In genomic region chr1:138841306-138842095, GRCm38 (mm10) we compare ENCODE assay signal across 9 mouse cellular contexts. TPM values are rescaled to one million over a fixed set of nuclear protein-coding genes. Genes with fewer than 3 reads are reported as not detected.
DNase-seq lines count a peak whose midpoint lies in the region; ATAC-seq and TF ChIP-seq lines count a peak whose summit lies in the region.
"Had no signal": no experiment of that assay in that cellular context is flagged by ENCODE, and none has a peak within 500 bp of the region (broad histone marks: within the 10 kb centered on the region; RNA-seq: fewer than 3 reads in every experiment).

No protein-coding gene starts in this region.

- peak overlapping the region; percentile 72 for H3K4me2 ChIP-seq in embryonic facial prominence, embryonic 14.5 days (ENCODE audit: low read depth, low read length)
- peak overlapping the region; percentile 52 for H3K4me2 ChIP-seq in hindbrain, embryonic 15.5 days

- WGBS in embryonic facial prominence, embryonic 14.5 days = 1% methylated on average over 54 of the region's 54 CpGs
- WGBS in hindbrain, embryonic 15.5 days = 1% methylated on average over 54 of the region's 54 CpGs
- WGBS in midbrain, embryonic 10.5 days = 2% methylated on average over 54 of the region's 54 CpGs

- no peak overlapping the region for H3K27ac ChIP-seq in ES-E14 (ENCODE audit: insufficient read depth, low read depth, low read length, poor library complexity, severe bottlenecking)
- H3K27ac ChIP-seq in embryonic facial prominence, embryonic 14.5 days (replicated peaks; ENCODE audit: low read depth, low read length) = no peak overlapping the region
- H3K27ac ChIP-seq in hindbrain, embryonic 15.5 days (replicated peaks) = peak overlapping the region; percentile 25; the same call in 1 of the 2 replicates
- peak overlapping the region; percentile 77 for H3K27ac ChIP-seq in midbrain, embryonic 10.5 days (replicated peaks)

- no peak overlapping the region; the same call in 1 of the 2 replicates for H3K9ac ChIP-seq in ES-E14 (ENCODE audit: insufficient read depth, low read depth, low read length, poor library complexity, severe bottlenecking)
- peak overlapping the region; percentile 42; the same call in 1 of the 2 replicates for H3K9ac ChIP-seq in embryonic facial prominence, embryonic 14.5 days (ENCODE audit: low read depth, low read length)
- H3K9ac ChIP-seq in hindbrain, embryonic 15.5 days = peak overlapping the region; percentile 23; the same call in 1 of the 2 replicates

- in situ Hi-C loops in ES-E14 (cut with MboI; ENCODE audit: low sequenced_read_pairs in 2 of 2, unreplicated experiment in 2 of 2) = loop anchor here in 1 of 2 experiments (25.0 kb wide), 1 partner anchor 321 kb away; no protein-coding TSS in a partner anchor

- H3K27me3 ChIP-seq in embryonic facial prominence, embryonic 14.5 days (replicated peaks; ENCODE audit: control insufficient read depth, insufficient read depth, low read length) = peaks cover 97% of the 10 kb centered on the region
- H3K27me3 ChIP-seq in hindbrain, embryonic 15.5 days = peaks cover 58% of the 10 kb centered on the region
- peaks cover 100% of the 10 kb centered on the region for H3K27me3 ChIP-seq in midbrain, embryonic 10.5 days (ENCODE audit: low read depth, poor library complexity, severe bottlenecking)

- peak; percentile 26 to 41 for DNase-seq in heart, adult 9 months (ENCODE audit: low spot score in 2 of 2)
- DNase-seq in heart, postnatal 25 days (ENCODE audit: low spot score) = no peak
- no peak for DNase-seq in ES-E14 (ENCODE audit: low read depth, low spot score)
- peak; percentile 72 for DNase-seq in embryonic facial prominence, embryonic 14.5 days (ENCODE audit: low spot score)
- peak; percentile 86 for DNase-seq in midbrain, embryonic 10.5 days (ENCODE audit: low spot score)
- DNase-seq in urinary bladder, postnatal 10 days (ENCODE audit: low spot score) = no peak
- no peak for DNase-seq in frontal cortex, postnatal 25 days (ENCODE audit: low spot score in 2 of 2)

- H3K9me3 ChIP-seq in ES-E14 (ENCODE audit: control insufficient read depth, insufficient read depth, low read depth, low read length) = no peaks in the 10 kb centered on the region
- no peaks in the 10 kb centered on the region for H3K9me3 ChIP-seq in embryonic facial prominence, embryonic 14.5 days (ENCODE audit: control insufficient read depth, low read length)
- no peaks in the 10 kb centered on the region for H3K9me3 ChIP-seq in hindbrain, embryonic 15.5 days
- H3K9me3 ChIP-seq in midbrain, embryonic 10.5 days (replicated peaks) = no peaks in the 10 kb centered on the region

- peak overlapping the region; percentile 15 to 42; a peak in 3 of 4 replicates for H3K4me3 ChIP-seq in ES-E14 (ENCODE audit: insufficient read depth in 1 of 2, low read depth in 1 of 2, low read length in 2 of 2, poor library complexity in 1 of 2, severe bottlenecking in 1 of 2)
- H3K4me3 ChIP-seq in embryonic facial prominence, embryonic 14.5 days (ENCODE audit: low read depth, low read length) = peak overlapping the region; percentile 40
- H3K4me3 ChIP-seq in hindbrain, embryonic 15.5 days = peak overlapping the region; percentile 33
- H3K4me3 ChIP-seq in midbrain, embryonic 10.5 days = peak overlapping the region; percentile 59

- ATAC-seq in embryonic facial prominence, embryonic 14.5 days (ENCODE audit: low read depth) = peak; percentile 27; the same call in 1 of the 2 replicates
- no peak for ATAC-seq in hindbrain, embryonic 15.5 days (ENCODE audit: low FRiP score, low read depth)

- H3K36me3 ChIP-seq in ES-E14 (ENCODE audit: control insufficient read depth, insufficient read depth, low read length, poor library complexity, severe bottlenecking) = no peaks in the 10 kb centered on the region
- no peaks in the 10 kb centered on the region for H3K36me3 ChIP-seq in embryonic facial prominence, embryonic 14.5 days (ENCODE audit: control insufficient read depth, insufficient read depth, low read length)
- H3K36me3 ChIP-seq in hindbrain, embryonic 15.5 days = no peaks in the 10 kb centered on the region
- H3K36me3 ChIP-seq in midbrain, embryonic 10.5 days = no peaks in the 10 kb centered on the region

- H3K4me1 ChIP-seq in ES-E14 (ENCODE audit: control insufficient read depth in 2 of 2, insufficient read depth in 2 of 2, low read length in 2 of 2, poor library complexity in 1 of 2) = no peaks in the 10 kb centered on the region; a peak in 1 of 4 replicates
- H3K4me1 ChIP-seq in embryonic facial prominence, embryonic 14.5 days (ENCODE audit: control insufficient read depth, insufficient read depth, low read length) = peaks cover 13% of the 10 kb centered on the region
- H3K4me1 ChIP-seq in hindbrain, embryonic 15.5 days (replicated peaks) = peaks cover 28% of the 10 kb centered on the region
- H3K4me1 ChIP-seq in midbrain, embryonic 10.5 days = peaks cover 53% of the 10 kb centered on the region

- intact Hi-C loops in heart, postnatal 25 days (cut with DNase I) = loop anchor here (5.0 kb wide), 2 partner anchors 86 to 121 kb away; partner anchors contain the start of gene Dennd1b

TF ChIP-seq in ES-E14, 5 proteins besides CTCF, POLR2A, EP300 and RAD21:
- TF ChIP-seq MAFK (IDR thresholded peaks at IDR 0.05; ENCODE audit: insufficient read depth, low read depth, low read length) = no peak
- TF ChIP-seq ZC3H11A (IDR thresholded peaks at IDR 0.05; ENCODE audit: borderline replicate concordance, low read depth, low read length) = no peak
- TF ChIP-seq ZNF384 (IDR thresholded peaks at IDR 0.05; ENCODE audit: low read depth, low read length) = no peak
- no peak for TF ChIP-seq HCFC1 (IDR thresholded peaks at IDR 0.05; ENCODE audit: borderline replicate concordance, insufficient read depth, low read length)
- TF ChIP-seq CHD2 (IDR thresholded peaks at IDR 0.05; ENCODE audit: low read depth, low read length) = no peak

RNA-seq across cellular contexts. Expression of gene Lhx9, which starts 6.9 kb away (rescaled TPM):
- total RNA-seq in heart, postnatal 25 days (2021) = not detected
- total RNA-seq in ES-E14 (2012; rRNA removed) = 0.40 TPM in 1 of 2 replicates, not detected in the other
- 0.26 and 0.28 TPM in 2 replicates for polyA plus RNA-seq in embryonic facial prominence, embryonic 14.5 days (2014; fragmentation: Nextera tagmentation; extraction: Ambion mirVana)
- polyA plus RNA-seq in hindbrain, embryonic 15.5 days (2015; fragmentation: Nextera tagmentation; extraction: Ambion mirVana) = 15.9 and 64.3 TPM in 2 replicates
- polyA plus RNA-seq in midbrain, embryonic 10.5 days (2016; fragmentation: Nextera tagmentation; extraction: Ambion mirVana) = 11.4 and 21.1 TPM in 2 replicates
- total RNA-seq: adrenal gland, adult 18-20 months had no signal

RNA-seq across cellular contexts. Expression of gene 2310009B15Rik, which starts 15.2 kb away (rescaled TPM):
- 1 to 10 TPM; 8.9 to 10.0 TPM for total RNA-seq in heart, postnatal 25 days (2021)
- 19.9 and 20.0 TPM in 2 replicates for total RNA-seq in ES-E14 (2012; rRNA removed)
- 34.7 and 36.6 TPM in 2 replicates for polyA plus RNA-seq in embryonic facial prominence, embryonic 14.5 days (2014; fragmentation: Nextera tagmentation; extraction: Ambion mirVana)
- polyA plus RNA-seq in hindbrain, embryonic 15.5 days (2015; fragmentation: Nextera tagmentation; extraction: Ambion mirVana) = 30.7 and 38.8 TPM in 2 replicates
- polyA plus RNA-seq in midbrain, embryonic 10.5 days (2016; fragmentation: Nextera tagmentation; extraction: Ambion mirVana) = 45.3 and 47.1 TPM in 2 replicates

Comparison
In these comparisons a context has a peak if more than half of its experiments do, and no peak if none do; other contexts are left out.
1. DNase-seq: peak in heart, adult 9 months (2 of 2), embryonic facial prominence, embryonic 14.5 days (single experiment) and midbrain, embryonic 10.5 days (single experiment); none in heart, postnatal 25 days (single experiment), ES-E14 (single experiment), urinary bladder, postnatal 10 days (single experiment) and frontal cortex, postnatal 25 days (0 of 2).
2. H3K27ac ChIP-seq: peak in hindbrain, embryonic 15.5 days (single experiment) and midbrain, embryonic 10.5 days (single experiment); none in ES-E14 (single experiment) and embryonic facial prominence, embryonic 14.5 days (single experiment).
3. Peak in every context shown above with its lines, with median percentiles within 50 percentile points of each other: H3K4me3 ChIP-seq.